Comparison of ENCODE assay signal across 10 mouse cellular contexts in the genomic region with DNA sequence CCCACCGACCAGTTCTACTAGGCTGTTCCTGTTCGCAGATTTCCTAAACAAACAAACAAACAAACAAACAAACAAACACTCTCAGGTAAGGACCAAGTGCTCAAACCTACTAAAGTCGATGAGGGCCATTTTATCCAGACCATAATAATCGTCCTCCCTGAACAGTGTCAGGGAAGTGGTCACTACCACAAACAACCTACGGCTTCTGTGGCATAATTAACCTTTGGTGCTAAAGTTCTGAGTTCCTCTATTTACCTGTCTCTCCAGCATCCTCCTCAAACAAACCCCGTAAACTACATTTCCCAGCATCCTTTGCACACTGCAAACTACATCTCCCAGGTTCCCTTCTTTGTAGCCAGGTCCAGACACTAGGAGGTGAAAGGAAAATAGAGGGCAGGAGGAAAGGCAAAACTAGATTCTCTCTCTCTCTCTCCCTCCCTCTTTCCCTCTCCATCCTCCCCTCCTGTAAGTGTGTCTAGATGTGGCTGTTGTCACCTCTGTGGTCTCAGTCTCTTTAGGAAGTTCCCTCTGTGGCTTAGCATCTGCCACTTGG. TPM values are rescaled to one million over a fixed set of nuclear protein-coding genes. Genes with fewer than 3 reads are reported as not detected.
A peak's percentile ranks its signal among the peaks of the same experiment; 100 is the strongest.
DNase-seq lines count a peak whose midpoint lies in the region; ATAC-seq and TF ChIP-seq lines count a peak whose summit lies in the region.
"Had no signal": no experiment of that assay in that cellular context is flagged by ENCODE, and none has a peak within 500 bp of the region (broad histone marks: within the 10 kb centered on the region; RNA-seq: fewer than 3 reads in every experiment).

No protein-coding gene starts in this region.

- ATAC-seq in forebrain, embryonic 11.5 days (replicated peaks; ENCODE audit: low FRiP score): peak; percentile 39
- peak; percentile 38; the same call in 1 of the 2 replicates for ATAC-seq in liver, embryonic 15.5 days (ENCODE audit: insufficient read depth)

- no peak; the same call in 1 of the 2 replicates for TF ChIP-seq CTCF in left cerebral cortex, adult 2 months (IDR thresholded peaks at IDR 0.05)

- no peaks in the 10 kb centered on the region for H3K36me3 ChIP-seq in forebrain, embryonic 11.5 days (ENCODE audit: control insufficient read depth, insufficient read depth, low read length)
- no peaks in the 10 kb centered on the region for H3K36me3 ChIP-seq in forebrain, embryonic 10.5 days (replicated peaks)
- no peaks in the 10 kb centered on the region for H3K36me3 ChIP-seq in liver, embryonic 15.5 days (replicated peaks)

- 58% methylated on average over 6 of the region's 6 CpGs for WGBS in forebrain, embryonic 11.5 days
- 61% methylated on average over 6 of the region's 6 CpGs for whole genome bisulfite sequencing in forebrain, embryonic 10.5 days
- 36% methylated on average over 6 of the region's 6 CpGs for WGBS in liver, embryonic 15.5 days (ENCODE audit: insufficient replicate concordance)

- H3K9ac ChIP-seq in forebrain, embryonic 11.5 days (ENCODE audit: low read length): no peak overlapping the region
- H3K9ac ChIP-seq in liver, embryonic 15.5 days: no peak overlapping the region

- DNase-seq in forebrain, embryonic 11.5 days (ENCODE audit: low spot score): no peak
- DNase-seq in forebrain, embryonic 10.5 days (ENCODE audit: extremely low spot score, low spot score): no peak
- peak; percentile 41 for DNase-seq in 416B (ENCODE audit: low read depth)
- peak; percentile 55 for DNase-seq in embryo, embryonic 11 days
- no peak for DNase-seq in left cerebral cortex, adult 2 months (ENCODE audit: extremely low spot score in 1 of 2, low spot score in 2 of 2)
- DNase-seq in B cell, adult 2 months: no peak
- no peak for DNase-seq in gastrocnemius, postnatal 25 days
- DNase-seq: lung, adult 2 months; thymus, postnatal 25 days had no signal

- H3K27me3 ChIP-seq in forebrain, embryonic 11.5 days (ENCODE audit: control insufficient read depth, insufficient read depth, low read length): no peaks in the 10 kb centered on the region
- H3K27me3 ChIP-seq in forebrain, embryonic 10.5 days (ENCODE audit: poor library complexity, severe bottlenecking): peaks cover 23% of the 10 kb centered on the region
- H3K27me3 ChIP-seq in liver, embryonic 15.5 days: peaks cover 30% of the 10 kb centered on the region

- H3K4me2 ChIP-seq in forebrain, embryonic 11.5 days (ENCODE audit: low read depth, low read length, severe bottlenecking): no peak overlapping the region
- no peak overlapping the region for H3K4me2 ChIP-seq in liver, embryonic 15.5 days

- peaks cover 9% of the 10 kb centered on the region for H3K4me1 ChIP-seq in forebrain, embryonic 11.5 days (replicated peaks; ENCODE audit: control insufficient read depth, insufficient read depth, low read length)
- peaks cover 22% of the 10 kb centered on the region for H3K4me1 ChIP-seq in forebrain, embryonic 10.5 days
- H3K4me1 ChIP-seq in liver, embryonic 15.5 days (replicated peaks): peaks cover 37% of the 10 kb centered on the region

- H3K27ac ChIP-seq in forebrain, embryonic 11.5 days (ENCODE audit: low read depth, low read length): no peak overlapping the region
- H3K27ac ChIP-seq in forebrain, embryonic 10.5 days: no peak overlapping the region
- H3K27ac ChIP-seq in liver, embryonic 15.5 days (replicated peaks): no peak overlapping the region
- H3K27ac ChIP-seq in left cerebral cortex, adult 2 months: no peak overlapping the region

- no peaks in the 10 kb centered on the region for H3K9me3 ChIP-seq in forebrain, embryonic 11.5 days (ENCODE audit: control insufficient read depth, low read length)
- H3K9me3 ChIP-seq in forebrain, embryonic 10.5 days: no peaks in the 10 kb centered on the region
- H3K9me3 ChIP-seq in liver, embryonic 15.5 days (replicated peaks): no peaks in the 10 kb centered on the region

- intact Hi-C loops in left cerebral cortex, adult 2 months (cut with DNase I): no loop called here

- H3K4me3 ChIP-seq in forebrain, embryonic 11.5 days (ENCODE audit: low read depth, low read length): no peak overlapping the region
- no peak overlapping the region for H3K4me3 ChIP-seq in forebrain, embryonic 10.5 days
- no peak overlapping the region for H3K4me3 ChIP-seq in liver, embryonic 15.5 days (replicated peaks)
- H3K4me3 ChIP-seq in left cerebral cortex, adult 2 months: no peak overlapping the region

RNA-seq across cellular contexts. Expression of gene Olfm2, which starts 5.4 kb away (rescaled TPM):
- 15.4 and 19.8 TPM in 2 replicates for polyA plus RNA-seq in forebrain, embryonic 11.5 days (2014; fragmentation: Nextera tagmentation; extraction: Ambion mirVana)
- 10.4 and 14.0 TPM in 2 replicates for polyA plus RNA-seq in forebrain, embryonic 10.5 days (2016; fragmentation: Nextera tagmentation; extraction: Ambion mirVana)
- 0.20 and 0.30 TPM in 2 replicates for polyA plus RNA-seq in liver, embryonic 15.5 days (2015; fragmentation: Nextera tagmentation; extraction: Ambion mirVana)
- 100 to 1,000 TPM; 152 TPM for total RNA-seq in left cerebral cortex, adult 2 months (2021)
- total RNA-seq in gastrocnemius, postnatal 25 days (2021): under 1 TPM; 0.13 to 0.20 TPM

Comparison
In these comparisons a context has a peak if more than half of its experiments do, and no peak if none do; other contexts are left out.
1. DNase-seq: peak in 416B (single experiment) and embryo, embryonic 11 days (single experiment); none in forebrain, embryonic 11.5 days (single experiment), forebrain, embryonic 10.5 days (single experiment), left cerebral cortex, adult 2 months (0 of 2), B cell, adult 2 months (0 of 2) and gastrocnemius, postnatal 25 days (single experiment).